Mouse (Mus musculus): ENCODE measurements at regions not wholly inside any gene's neighbourhood (a gene's known extent, or its start where the extent isn't known, plus 50 kb on each side); places are given as distances from the start of the nearest gene placed in this dataset.

- Histone ChIP-seq H3K4me2 (ENCODE audit: low read length) (peak overlapping the region; percentile 21; the same call in 1 of the 2 replicates), H3K9ac (replicated peaks; ENCODE audit: low read length) (no peak overlapping the region; the same call in 1 of the 2 replicates), H3K27me3 (ENCODE audit: control insufficient read depth, insufficient read depth, low read length) (no peaks in the 10 kb centered on the region), H3K9me3 (ENCODE audit: control insufficient read depth, low read length) (no peaks in the 10 kb centered on the region), H3K27ac (replicated peaks; ENCODE audit: low read depth, low read length) (peak overlapping the region; percentile 54; the same call in 1 of the 2 replicates), H3K4me3 (replicated peaks; ENCODE audit: low read depth, low read length) (no peak overlapping the region), H3K4me1 (ENCODE audit: control insufficient read depth, insufficient read depth, low read length) (peaks cover 11% of the 10 kb centered on the region), H3K36me3 (ENCODE audit: control insufficient read depth, insufficient read depth, low read length) (no peaks in the 10 kb centered on the region)
- WGBS: 19% methylated on average over 18 of the region's 18 CpGs
- DNase-seq (no peak), ATAC-seq (ENCODE audit: low FRiP score, low TSS enrichment) (no peak; the same call in 1 of the 2 replicates)
These were observed 458.3 kb downstream of the Vrk1 start for GRCm38 (mm10) chr12:106468173-106468860.

DNA sequence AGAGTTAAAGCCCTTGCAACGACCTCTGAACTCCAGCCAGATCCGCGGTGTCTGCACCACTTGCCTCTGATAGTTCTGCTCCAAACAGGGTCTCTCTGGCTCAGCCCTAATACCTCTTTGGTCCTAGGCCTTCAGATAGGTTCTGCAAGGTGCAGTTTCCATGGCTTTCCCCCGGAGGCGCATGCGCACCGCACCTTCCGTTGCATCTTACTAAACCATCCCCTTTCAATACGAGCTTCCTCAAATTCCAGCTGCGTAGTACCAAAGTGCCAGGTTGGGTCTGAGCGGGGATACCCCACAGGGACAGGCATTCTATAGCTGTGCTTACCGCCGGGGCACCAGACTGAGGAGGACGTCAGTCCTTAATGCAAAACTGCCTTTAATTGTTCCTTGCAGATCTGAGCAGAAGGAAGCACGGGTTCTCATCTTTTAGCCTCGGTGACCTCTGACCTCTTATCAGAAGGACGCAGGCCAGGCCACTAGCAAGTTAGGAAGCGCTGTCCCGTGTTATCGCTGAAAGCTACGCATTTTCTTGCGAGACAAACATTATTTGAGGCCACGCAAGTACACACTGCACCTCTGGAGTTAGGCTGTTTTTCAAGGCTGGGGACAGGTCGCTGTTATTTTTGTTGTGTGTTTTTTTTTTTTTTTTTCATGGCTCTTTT, 464.6 kb downstream of the Vrk1 start:
- peak; percentile 81 for DNase-seq
- Histone ChIP-seq H3K36me3 (ENCODE audit: control insufficient read depth, insufficient read depth, low read length) (no peaks in the 10 kb centered on the region), H3K4me2 (ENCODE audit: low read length) (peak overlapping the region; percentile 49), H3K4me1 (ENCODE audit: control insufficient read depth, insufficient read depth, low read length) (peaks cover 23% of the 10 kb centered on the region), H3K4me3 (replicated peaks; ENCODE audit: low read depth, low read length) (no peak overlapping the region), H3K9me3 (ENCODE audit: control insufficient read depth, low read length) (no peaks in the 10 kb centered on the region), H3K9ac (replicated peaks; ENCODE audit: low read length) (peak overlapping the region; percentile 23; the same call in 1 of the 2 replicates), H3K27me3 (ENCODE audit: control insufficient read depth, insufficient read depth, low read length) (peaks cover 6% of the 10 kb centered on the region; the same call in 1 of the 2 replicates), H3K27ac (replicated peaks; ENCODE audit: low read depth, low read length) (no peak overlapping the region)
- WGBS: 12% methylated on average over 24 of the region's 24 CpGs
- ATAC-seq (ENCODE audit: low FRiP score, low TSS enrichment): no peak

GRCm38 (mm10) chr12:106475486-106476050, 465.5 kb downstream of the Vrk1 start:
- H3K4me2 ChIP-seq (ENCODE audit: low read length): no peak overlapping the region
- no peaks in the 10 kb centered on the region for H3K9me3 ChIP-seq (ENCODE audit: control insufficient read depth, low read length)
- H3K4me3 ChIP-seq (replicated peaks; ENCODE audit: low read depth, low read length): no peak overlapping the region
- H3K36me3 ChIP-seq (ENCODE audit: control insufficient read depth, insufficient read depth, low read length): no peaks in the 10 kb centered on the region
- DNase-seq (no peak), ATAC-seq (ENCODE audit: low FRiP score, low TSS enrichment) (no peak)
- H3K27ac ChIP-seq (replicated peaks; ENCODE audit: low read depth, low read length): no peak overlapping the region
- 56% methylated on average over 8 of the region's 8 CpGs for whole genome bisulfite sequencing
- no peak overlapping the region for H3K9ac ChIP-seq (replicated peaks; ENCODE audit: low read length)
- H3K4me1 ChIP-seq (ENCODE audit: control insufficient read depth, insufficient read depth, low read length): peaks cover 29% of the 10 kb centered on the region
- peaks cover 6% of the 10 kb centered on the region; the same call in 1 of the 2 replicates for H3K27me3 ChIP-seq (ENCODE audit: control insufficient read depth, insufficient read depth, low read length)

DNA sequence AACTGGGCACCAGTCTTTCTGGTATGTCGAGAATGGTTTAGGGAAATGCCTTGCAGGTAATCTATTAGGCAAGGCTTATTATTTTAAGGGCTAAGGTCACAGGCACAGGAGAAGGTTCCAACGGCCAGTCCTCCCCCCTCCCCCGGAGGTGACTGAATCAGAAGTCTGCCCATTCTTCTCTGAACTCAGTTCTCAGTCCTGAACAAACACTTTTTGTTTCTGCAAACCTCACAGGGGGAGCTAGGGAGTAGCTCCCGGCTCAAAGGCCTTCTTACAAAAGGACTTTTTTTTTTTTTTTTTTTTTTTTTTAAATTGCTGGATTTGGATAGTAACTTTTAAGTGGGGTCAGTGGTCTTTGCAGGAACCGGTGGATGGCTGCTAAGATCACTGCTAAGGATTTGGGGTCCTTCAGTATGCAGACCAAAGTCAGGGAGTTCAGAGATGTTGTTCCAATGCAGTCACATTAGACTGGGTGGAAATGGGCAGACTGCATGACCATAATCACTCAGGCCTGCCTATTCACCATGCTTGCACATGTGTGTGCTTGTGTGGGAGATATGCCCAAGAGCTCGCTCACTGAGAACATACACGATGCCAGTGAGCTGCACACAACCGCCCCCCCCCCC, 467.1 kb downstream of the Vrk1 start:
- no peak overlapping the region for H3K27ac ChIP-seq (replicated peaks; ENCODE audit: low read depth, low read length)
- peak; percentile 62 for DNase-seq
- 16% methylated on average over 8 of the region's 8 CpGs for WGBS

GRCm38 (mm10) chr12:106477731-106478130, 467.7 kb downstream of the Vrk1 start:
- DNase-seq (no peak), ATAC-seq (ENCODE audit: low FRiP score, low TSS enrichment) (no peak)
- H3K4me1 ChIP-seq (ENCODE audit: control insufficient read depth, insufficient read depth, low read length): peaks cover 44% of the 10 kb centered on the region
- no peaks in the 10 kb centered on the region for H3K9me3 ChIP-seq (ENCODE audit: control insufficient read depth, low read length)
- no peak overlapping the region for H3K9ac ChIP-seq (replicated peaks; ENCODE audit: low read length)
- no peaks in the 10 kb centered on the region for H3K36me3 ChIP-seq (ENCODE audit: control insufficient read depth, insufficient read depth, low read length)
- peak overlapping the region; percentile 53 for H3K4me2 ChIP-seq (ENCODE audit: low read length)
- H3K27me3 ChIP-seq (ENCODE audit: control insufficient read depth, insufficient read depth, low read length): peaks cover 10% of the 10 kb centered on the region; the same call in 1 of the 2 replicates
- WGBS: 17% methylated on average over 4 of the region's 4 CpGs
- peak overlapping the region; percentile 58; the same call in 1 of the 2 replicates for H3K27ac ChIP-seq (replicated peaks; ENCODE audit: low read depth, low read length)
- peak overlapping the region; percentile 21; the same call in 1 of the 2 replicates for H3K4me3 ChIP-seq (replicated peaks; ENCODE audit: low read depth, low read length)

More for the DNA sequence above, 467.1 kb downstream of the Vrk1 start:
- Histone ChIP-seq H3K4me3 (replicated peaks; ENCODE audit: low read depth, low read length) (no peak overlapping the region), H3K27me3 (ENCODE audit: control insufficient read depth, insufficient read depth, low read length) (peaks cover 10% of the 10 kb centered on the region; the same call in 1 of the 2 replicates), H3K4me2 (ENCODE audit: low read length) (peak overlapping the region; percentile 53; the same call in 1 of the 2 replicates), H3K9me3 (ENCODE audit: control insufficient read depth, low read length) (no peaks in the 10 kb centered on the region), H3K9ac (replicated peaks; ENCODE audit: low read length) (no peak overlapping the region), H3K4me1 (ENCODE audit: control insufficient read depth, insufficient read depth, low read length) (peaks cover 38% of the 10 kb centered on the region), H3K36me3 (ENCODE audit: control insufficient read depth, insufficient read depth, low read length) (no peaks in the 10 kb centered on the region)
- ATAC-seq (ENCODE audit: low FRiP score, low TSS enrichment): no peak

DNA sequence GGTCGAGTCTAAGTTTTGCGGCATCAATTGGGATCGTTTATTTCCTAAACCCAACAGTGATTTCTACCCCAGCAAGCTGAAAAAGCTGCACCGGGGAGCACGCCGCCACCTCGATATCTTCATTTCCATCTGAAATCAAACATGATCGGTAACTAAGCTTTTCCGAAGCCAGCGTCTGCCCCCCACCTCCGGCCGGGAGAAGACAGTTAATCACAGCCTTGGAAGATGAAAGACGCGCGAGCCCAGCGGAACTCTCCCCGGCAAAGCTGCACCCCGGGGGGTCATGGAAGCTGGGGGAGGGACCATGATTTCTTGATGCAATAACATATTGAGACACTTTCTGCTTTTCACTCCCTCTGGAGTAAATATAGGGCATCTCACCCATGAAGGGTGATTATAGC, 468.4 kb downstream of the Vrk1 start:
- H3K27ac ChIP-seq (replicated peaks; ENCODE audit: low read depth, low read length): peak overlapping the region; percentile 58
- DNase-seq: peak; percentile 71
- H3K4me2 ChIP-seq (ENCODE audit: low read length): peak overlapping the region; percentile 53
- peaks cover 10% of the 10 kb centered on the region; the same call in 1 of the 2 replicates for H3K27me3 ChIP-seq (ENCODE audit: control insufficient read depth, insufficient read depth, low read length)
- H3K36me3 ChIP-seq (ENCODE audit: control insufficient read depth, insufficient read depth, low read length): no peaks in the 10 kb centered on the region
- H3K4me1 ChIP-seq (ENCODE audit: control insufficient read depth, insufficient read depth, low read length): peaks cover 49% of the 10 kb centered on the region
- under 1% methylated on average over 18 of the region's 18 CpGs for WGBS
- no peaks in the 10 kb centered on the region for H3K9me3 ChIP-seq (ENCODE audit: control insufficient read depth, low read length)
- no peak for ATAC-seq (ENCODE audit: low FRiP score, low TSS enrichment)
- 0 out of 2 replicates have a peak overlapping the region, but pooled peaks have one; percentile 26 for H3K9ac ChIP-seq (replicated peaks; ENCODE audit: low read length)
- H3K4me3 ChIP-seq (replicated peaks; ENCODE audit: low read depth, low read length): peak overlapping the region; percentile 21

GRCm38 (mm10) chr12:106479067-106479877, 469.2 kb downstream of the Vrk1 start:
- DNase-seq (peak; percentile 83), ATAC-seq (ENCODE audit: low FRiP score, low TSS enrichment) (no peak)
- Histone ChIP-seq H3K36me3 (ENCODE audit: control insufficient read depth, insufficient read depth, low read length) (no peaks in the 10 kb centered on the region), H3K9me3 (ENCODE audit: control insufficient read depth, low read length) (no peaks in the 10 kb centered on the region), H3K4me1 (ENCODE audit: control insufficient read depth, insufficient read depth, low read length) (peaks cover 49% of the 10 kb centered on the region), H3K4me2 (ENCODE audit: low read length) (peak overlapping the region; percentile 53), H3K9ac (replicated peaks; ENCODE audit: low read length) (no peak overlapping the region; the same call in 1 of the 2 replicates), H3K4me3 (replicated peaks; ENCODE audit: low read depth, low read length) (peak overlapping the region; percentile 21), H3K27me3 (ENCODE audit: control insufficient read depth, insufficient read depth, low read length) (peaks cover 5% of the 10 kb centered on the region; the same call in 1 of the 2 replicates), H3K27ac (replicated peaks; ENCODE audit: low read depth, low read length) (peak overlapping the region; percentile 75)
- WGBS: under 1% methylated on average over 24 of the region's 24 CpGs

DNA sequence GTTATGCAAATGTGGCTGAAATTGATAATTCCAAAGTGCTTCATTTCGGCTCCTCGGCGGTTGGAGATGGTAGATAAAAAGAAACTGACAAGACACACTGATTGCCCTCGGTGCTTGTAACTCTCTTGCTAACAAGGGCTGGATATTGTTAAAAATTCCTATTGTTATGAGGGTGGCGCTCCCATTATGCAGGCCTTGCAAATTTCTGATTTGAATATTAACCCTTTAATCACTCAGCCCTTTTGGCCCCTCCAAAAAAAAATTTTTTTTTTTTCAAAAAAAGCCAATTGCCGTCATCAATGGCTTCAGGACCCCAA, 469.8 kb downstream of the Vrk1 start:
- Histone ChIP-seq H3K36me3 (ENCODE audit: control insufficient read depth, insufficient read depth, low read length) (no peaks in the 10 kb centered on the region), H3K27me3 (ENCODE audit: control insufficient read depth, insufficient read depth, low read length) (peaks cover 4% of the 10 kb centered on the region; the same call in 1 of the 2 replicates), H3K4me1 (ENCODE audit: control insufficient read depth, insufficient read depth, low read length) (peaks cover 49% of the 10 kb centered on the region), H3K4me2 (ENCODE audit: low read length) (peak overlapping the region; percentile 53), H3K27ac (replicated peaks; ENCODE audit: low read depth, low read length) (peak overlapping the region; percentile 75), H3K4me3 (replicated peaks; ENCODE audit: low read depth, low read length) (peak overlapping the region; percentile 21), H3K9ac (replicated peaks; ENCODE audit: low read length) (no peak overlapping the region; the same call in 1 of the 2 replicates), H3K9me3 (ENCODE audit: control insufficient read depth, low read length) (no peaks in the 10 kb centered on the region)
- WGBS: 3% methylated on average over 6 of the region's 6 CpGs
- DNase-seq: no peak
- ATAC-seq (ENCODE audit: low FRiP score, low TSS enrichment): no peak

Data from midbrain, embryonic 14.5 days (tissue).